Mouse (Mus musculus): ENCODE measurements around the gene Kcnh5. TPM values are rescaled to one million over a fixed set of nuclear protein-coding genes. Genes with fewer than 3 reads are reported as not detected.
A peak's percentile ranks its signal among the peaks of the same experiment; 100 is the strongest.

Gene Kcnh5
- 0.14 and 0.26 TPM in 2 replicates for polyA plus RNA-seq (2012; rRNA removed)

- Histone ChIP-seq H3K27me3 (ENCODE audit: control insufficient read depth, insufficient read depth, low read length) (no peaks in the 10 kb centered on the region), H3K27ac (ENCODE audit: control insufficient read depth, insufficient read depth, low read depth, low read length) (no peak within 1 kb of the TSS), H3K4me1 (ENCODE audit: control insufficient read depth, insufficient read depth, low read length) (peaks cover 7% of the 10 kb centered on the region; the same call in 1 of the 2 replicates), H3K36me3 (ENCODE audit: control insufficient read depth, insufficient read depth, low read length) (no peaks in the 10 kb centered on the region), H3K4me3 (ENCODE audit: control insufficient read depth, low read depth, low read length) (peak within 1 kb of the TSS; percentile 36)
- TF ChIP-seq CTCF (IDR thresholded peaks at IDR 0.05; ENCODE audit: control insufficient read depth, insufficient read depth, insufficient replicate concordance, low read depth, low read length) (no peak), POLR2A (IDR thresholded peaks at IDR 0.05; ENCODE audit: control insufficient read depth, low read depth, low read length) (no peak)
Observed at GRCm38 (mm10) chr12:75176691-75177645, at the start of gene Kcnh5. TSS of gene Kcnh5 (minus strand) at chr12:75177332.

- TF ChIP-seq POLR2A (IDR thresholded peaks at IDR 0.05; ENCODE audit: control insufficient read depth, low read depth, low read length) = no peak
- H3K4me3 ChIP-seq (ENCODE audit: control insufficient read depth, low read depth, low read length) = no peak overlapping the region
- no peak overlapping the region for H3K27ac ChIP-seq (ENCODE audit: control insufficient read depth, insufficient read depth, low read depth, low read length)
- H3K4me1 ChIP-seq (ENCODE audit: control insufficient read depth, insufficient read depth, low read length) = no peaks in the 10 kb centered on the region
- H3K36me3 ChIP-seq (ENCODE audit: control insufficient read depth, insufficient read depth, low read length) = no peaks in the 10 kb centered on the region
- H3K27me3 ChIP-seq (ENCODE audit: control insufficient read depth, insufficient read depth, low read length) = no peaks in the 10 kb centered on the region
Observed at GRCm38 (mm10) chr12:75223966-75224365, 46.8 kb upstream of the Kcnh5 start.

GRCm38 (mm10) chr12:75189413-75189812 is 12.3 kb upstream of the Kcnh5 start:
- no peak for TF ChIP-seq CTCF (IDR thresholded peaks at IDR 0.05; ENCODE audit: control insufficient read depth, insufficient read depth, insufficient replicate concordance, low read depth, low read length)
- no peak for TF ChIP-seq POLR2A (IDR thresholded peaks at IDR 0.05; ENCODE audit: control insufficient read depth, low read depth, low read length)
- H3K36me3 ChIP-seq (ENCODE audit: control insufficient read depth, insufficient read depth, low read length) = no peaks in the 10 kb centered on the region
- H3K4me3 ChIP-seq (ENCODE audit: control insufficient read depth, low read depth, low read length) = no peak overlapping the region
- no peaks in the 10 kb centered on the region for H3K4me1 ChIP-seq (ENCODE audit: control insufficient read depth, insufficient read depth, low read length)
- no peak overlapping the region for H3K27ac ChIP-seq (ENCODE audit: control insufficient read depth, insufficient read depth, low read depth, low read length)
- H3K27me3 ChIP-seq (ENCODE audit: control insufficient read depth, insufficient read depth, low read length) = no peaks in the 10 kb centered on the region

GRCm38 (mm10) chr12:75182646-75183045 is 5.5 kb upstream of the Kcnh5 start:
- peaks cover under 1% of the 10 kb centered on the region; the same call in 1 of the 2 replicates for H3K4me1 ChIP-seq (ENCODE audit: control insufficient read depth, insufficient read depth, low read length)
- no peak overlapping the region for H3K27ac ChIP-seq (ENCODE audit: control insufficient read depth, insufficient read depth, low read depth, low read length)
- no peaks in the 10 kb centered on the region for H3K27me3 ChIP-seq (ENCODE audit: control insufficient read depth, insufficient read depth, low read length)
- no peak overlapping the region for H3K4me3 ChIP-seq (ENCODE audit: control insufficient read depth, low read depth, low read length)
- TF ChIP-seq CTCF (IDR thresholded peaks at IDR 0.05; ENCODE audit: control insufficient read depth, insufficient read depth, insufficient replicate concordance, low read depth, low read length) (no peak), POLR2A (IDR thresholded peaks at IDR 0.05; ENCODE audit: control insufficient read depth, low read depth, low read length) (no peak)
- no peaks in the 10 kb centered on the region for H3K36me3 ChIP-seq (ENCODE audit: control insufficient read depth, insufficient read depth, low read length)

- Histone ChIP-seq H3K4me1 (ENCODE audit: control insufficient read depth, insufficient read depth, low read length) (peaks cover 7% of the 10 kb centered on the region; the same call in 1 of the 2 replicates), H3K36me3 (ENCODE audit: control insufficient read depth, insufficient read depth, low read length) (no peaks in the 10 kb centered on the region), H3K4me3 (ENCODE audit: control insufficient read depth, low read depth, low read length) (no peak overlapping the region), H3K27me3 (ENCODE audit: control insufficient read depth, insufficient read depth, low read length) (no peaks in the 10 kb centered on the region), H3K27ac (ENCODE audit: control insufficient read depth, insufficient read depth, low read depth, low read length) (no peak overlapping the region)
- TF ChIP-seq POLR2A (IDR thresholded peaks at IDR 0.05; ENCODE audit: control insufficient read depth, low read depth, low read length) (no peak), CTCF (IDR thresholded peaks at IDR 0.05; ENCODE audit: control insufficient read depth, insufficient read depth, insufficient replicate concordance, low read depth, low read length) (no peak)
Observed at GRCm38 (mm10) chr12:75179491-75179890, 2.4 kb upstream of the Kcnh5 start.

- TF ChIP-seq POLR2A (IDR thresholded peaks at IDR 0.05; ENCODE audit: control insufficient read depth, low read depth, low read length) (no peak), CTCF (IDR thresholded peaks at IDR 0.05; ENCODE audit: control insufficient read depth, insufficient read depth, insufficient replicate concordance, low read depth, low read length) (no peak)
- no peaks in the 10 kb centered on the region for H3K36me3 ChIP-seq (ENCODE audit: control insufficient read depth, insufficient read depth, low read length)
- no peaks in the 10 kb centered on the region for H3K27me3 ChIP-seq (ENCODE audit: control insufficient read depth, insufficient read depth, low read length)
- no peak overlapping the region for H3K27ac ChIP-seq (ENCODE audit: control insufficient read depth, insufficient read depth, low read depth, low read length)
- peaks cover 7% of the 10 kb centered on the region; the same call in 1 of the 2 replicates for H3K4me1 ChIP-seq (ENCODE audit: control insufficient read depth, insufficient read depth, low read length)
- no peak overlapping the region for H3K4me3 ChIP-seq (ENCODE audit: control insufficient read depth, low read depth, low read length)
Observed at GRCm38 (mm10) chr12:75177646-75178030, 506 bp upstream of the Kcnh5 start.

GRCm38 (mm10) chr12:75175931-75176565 is 1.1 kb downstream of the Kcnh5 start:
- H3K4me1 ChIP-seq (ENCODE audit: control insufficient read depth, insufficient read depth, low read length) = peaks cover 7% of the 10 kb centered on the region; the same call in 1 of the 2 replicates
- no peak for TF ChIP-seq POLR2A (IDR thresholded peaks at IDR 0.05; ENCODE audit: control insufficient read depth, low read depth, low read length)
- TF ChIP-seq CTCF (IDR thresholded peaks at IDR 0.05; ENCODE audit: control insufficient read depth, insufficient read depth, insufficient replicate concordance, low read depth, low read length) = no peak
- H3K36me3 ChIP-seq (ENCODE audit: control insufficient read depth, insufficient read depth, low read length) = no peaks in the 10 kb centered on the region
- H3K27me3 ChIP-seq (ENCODE audit: control insufficient read depth, insufficient read depth, low read length) = no peaks in the 10 kb centered on the region
- peak overlapping the region; percentile 36 for H3K4me3 ChIP-seq (ENCODE audit: control insufficient read depth, low read depth, low read length)
- no peak overlapping the region for H3K27ac ChIP-seq (ENCODE audit: control insufficient read depth, insufficient read depth, low read depth, low read length)

Data from testis, adult 2 months (tissue).